Mouse (Mus musculus) cerebellum, adult 11 months (tissue): Measurements from ENCODE around the gene 6030408B16Rik.

Experiments used
- DNase-seq: peaks from one replicate; pipeline ENCODE4 v3.0.0; 2022

The 6030408B16Rik gene

GRCm38 (mm10) chr15:101298550-101298949 is 5.5 kb downstream of the 6030408B16Rik start:
- no peak for DNase-seq

- DNase-seq = no peak
Observed at GRCm38 (mm10) chr15:101299480-101299960, 6.5 kb downstream of the 6030408B16Rik start.

- DNase-seq = no peak
Observed at GRCm38 (mm10) chr15:101300128-101300527, 7.1 kb downstream of the 6030408B16Rik start.

- DNase-seq = no peak
Observed at GRCm38 (mm10) chr15:101302201-101302600, 9.2 kb downstream of the 6030408B16Rik start.

- no peak for DNase-seq
Observed at GRCm38 (mm10) chr15:101303830-101304229, 10.8 kb downstream of the 6030408B16Rik start.

GRCm38 (mm10) chr15:101306459-101306858 is 13.4 kb downstream of the 6030408B16Rik start:
- no peak for DNase-seq

- DNase-seq = no peak
Observed at GRCm38 (mm10) chr15:101308440-101309348, 15.7 kb downstream of the 6030408B16Rik start.

- DNase-seq = no peak
Observed at GRCm38 (mm10) chr15:101309493-101309892, 16.5 kb downstream of the 6030408B16Rik start.

GRCm38 (mm10) chr15:101311087-101311770 is 18.2 kb downstream of the 6030408B16Rik start:
- no peak for DNase-seq

- DNase-seq = no peak
Observed at GRCm38 (mm10) chr15:101312006-101312405, 19.0 kb downstream of the 6030408B16Rik start.

GRCm38 (mm10) chr15:101315378-101315777 is 22.4 kb downstream of the 6030408B16Rik start:
- DNase-seq = no peak

- DNase-seq = peak; percentile 51
Observed at GRCm38 (mm10) chr15:101315832-101316231, 22.8 kb downstream of the 6030408B16Rik start.

GRCm38 (mm10) chr15:101316279-101316912 is 23.4 kb downstream of the 6030408B16Rik start:
- no peak for DNase-seq

GRCm38 (mm10) chr15:101316913-101317813 is 24.2 kb downstream of the 6030408B16Rik start:
- no peak for DNase-seq

GRCm38 (mm10) chr15:101317814-101318500 is 24.9 kb downstream of the 6030408B16Rik start:
- no peak for DNase-seq

GRCm38 (mm10) chr15:101318889-101319765 is 26.1 kb downstream of the 6030408B16Rik start:
- no peak for DNase-seq

GRCm38 (mm10) chr15:101320010-101320617 is 27.1 kb downstream of the 6030408B16Rik start:
- no peak for DNase-seq

GRCm38 (mm10) chr15:101320618-101321041 is 27.6 kb downstream of the 6030408B16Rik start:
- DNase-seq = no peak

- DNase-seq = no peak
Observed at GRCm38 (mm10) chr15:101321126-101321525, 28.1 kb downstream of the 6030408B16Rik start.

GRCm38 (mm10) chr15:101322106-101322505 is 29.1 kb downstream of the 6030408B16Rik start:
- DNase-seq = no peak
